In genomic region chr14:31435930-31436693, GRCm38 (mm10) we compare ENCODE assay signal across 8 mouse cellular contexts. TPM values are rescaled to one million over a fixed set of nuclear protein-coding genes. Genes with fewer than 3 reads are reported as not detected.
DNase-seq lines count a peak whose midpoint lies in the region; ATAC-seq and TF ChIP-seq lines count a peak whose summit lies in the region.

Gene Sh3bp5 (minus strand): TSS chr14:31436078.

- DNase-seq in MEL-GATA-1-ER (ENCODE audit: extremely low read depth, low read depth), result peak; percentile 54
- DNase-seq in cerebellum, adult 2 months, result peak; percentile 96 to 99
- DNase-seq in forebrain, postnatal 0 days, result peak; percentile 93
- peak; percentile 97 to 98 for DNase-seq in heart, postnatal 36 days
- peak; percentile 86 to 96 for DNase-seq in layer of hippocampus, adult 18-20 months (ENCODE audit: low spot score in 2 of 2)
- DNase-seq in lung, adult 18-20 months, result peak; percentile 92
- peak; percentile 95 for DNase-seq in testis, postnatal 10 days (ENCODE audit: low spot score)

- TF ChIP-seq POLR2A in cerebellum, adult 2 months (IDR thresholded peaks at IDR 0.05; ENCODE audit: borderline replicate concordance, insufficient read depth, low read length), result peak; percentile 74

- H3K27ac ChIP-seq in cerebellum, adult 2 months (ENCODE audit: insufficient read depth, low read length), result peak within 1 kb of the TSS; percentile 91
- H3K27ac ChIP-seq in forebrain, postnatal 0 days (ENCODE audit: low read depth, low read length), result peak within 1 kb of the TSS; percentile 94
- H3K27ac ChIP-seq in neural tube, embryonic 14.5 days (ENCODE audit: low read depth, low read length), result peak within 1 kb of the TSS; percentile 88

- peaks cover 9% of the 10 kb centered on the region; the same call in 1 of the 2 replicates for H3K36me3 ChIP-seq in forebrain, postnatal 0 days (ENCODE audit: insufficient read depth)
- H3K36me3 ChIP-seq in neural tube, embryonic 14.5 days (ENCODE audit: control insufficient read depth, insufficient read depth, low read length), result peaks cover 6% of the 10 kb centered on the region; the same call in 1 of the 2 replicates

- intact Hi-C loops in heart, postnatal 36 days (cut with DNase I), result loop anchor here (1.0 to 2.0 kb wide), 3 partner anchors 27 to 50 kb away; no protein-coding TSS in a partner anchor

- H3K4me1 ChIP-seq in cerebellum, adult 2 months (ENCODE audit: control insufficient read depth, insufficient read depth, low read length), result peaks cover 15% of the 10 kb centered on the region
- H3K4me1 ChIP-seq in forebrain, postnatal 0 days (ENCODE audit: insufficient read depth), result peaks cover 14% of the 10 kb centered on the region; the same call in 1 of the 2 replicates
- H3K4me1 ChIP-seq in neural tube, embryonic 14.5 days (ENCODE audit: control insufficient read depth, insufficient read depth, low read length), result peaks cover 22% of the 10 kb centered on the region; the same call in 1 of the 2 replicates

- no peaks in the 10 kb centered on the region for H3K27me3 ChIP-seq in cerebellum, adult 2 months (ENCODE audit: control insufficient read depth, insufficient read depth, low read length)
- H3K27me3 ChIP-seq in forebrain, postnatal 0 days (ENCODE audit: insufficient read depth, low read length), result no peaks in the 10 kb centered on the region
- no peaks in the 10 kb centered on the region for H3K27me3 ChIP-seq in neural tube, embryonic 14.5 days (ENCODE audit: control insufficient read depth, insufficient read depth, low read length)

- peak within 1 kb of the TSS; percentile 66 for H3K4me2 ChIP-seq in forebrain, postnatal 0 days (ENCODE audit: low read depth)
- peak within 1 kb of the TSS; percentile 55 for H3K4me2 ChIP-seq in neural tube, embryonic 14.5 days (ENCODE audit: low read depth, low read length)

- peak; percentile 95 for ATAC-seq in forebrain, postnatal 0 days
- peak; percentile 96 for ATAC-seq in neural tube, embryonic 14.5 days (ENCODE audit: low read depth)

- H3K4me3 ChIP-seq in cerebellum, adult 2 months (replicated peaks; ENCODE audit: insufficient read depth, low read depth, low read length), result peak within 1 kb of the TSS; percentile 78
- peak within 1 kb of the TSS; percentile 78 for H3K4me3 ChIP-seq in forebrain, postnatal 0 days (ENCODE audit: low read depth, low read length)
- peak within 1 kb of the TSS; percentile 54 for H3K4me3 ChIP-seq in neural tube, embryonic 14.5 days (ENCODE audit: low read depth, low read length)

- peak within 1 kb of the TSS; percentile 97 for H3K9ac ChIP-seq in forebrain, postnatal 0 days
- peak within 1 kb of the TSS; percentile 94 for H3K9ac ChIP-seq in neural tube, embryonic 14.5 days (replicated peaks; ENCODE audit: low read depth, low read length)

- 5% methylated on average over 49 of the region's 49 CpGs for WGBS in cerebellum, adult 2 months
- WGBS in forebrain, postnatal 0 days, result 9% methylated on average over 48 of the region's 49 CpGs
- 8% methylated on average over 49 of the region's 49 CpGs for WGBS in neural tube, embryonic 14.5 days

- peak; percentile 71 for TF ChIP-seq CTCF in cerebellum, adult 2 months (IDR thresholded peaks at IDR 0.05; ENCODE audit: borderline replicate concordance, insufficient read depth, low read depth, low read length)
- peak; percentile 98 for TF ChIP-seq CTCF in forebrain, postnatal 0 days (IDR thresholded peaks at IDR 0.05; ENCODE audit: low read depth)

- H3K9me3 ChIP-seq in forebrain, postnatal 0 days (ENCODE audit: low read length), result no peaks in the 10 kb centered on the region
- no peaks in the 10 kb centered on the region for H3K9me3 ChIP-seq in neural tube, embryonic 14.5 days (ENCODE audit: control insufficient read depth, low read length)

RNA-seq across cellular contexts. Expression of gene Sh3bp5, which starts in this region (rescaled TPM):
- 72.9 and 77.1 TPM in 2 replicates for polyA plus RNA-seq in cerebellum, adult 2 months (2012; rRNA removed)
- total RNA-seq in forebrain, postnatal 0 days (2014; rRNA removed), result 58.2 and 67.9 TPM in 2 replicates
- 132 and 165 TPM in 2 replicates for polyA plus RNA-seq in forebrain, postnatal 0 days (2015; fragmentation: Nextera tagmentation; extraction: Ambion mirVana)
- total RNA-seq in heart, postnatal 36 days (2021), result 10 to 100 TPM; 56.4 to 60.6 TPM
- total RNA-seq in layer of hippocampus, adult 18-20 months (2021), result 100 to 1,000 TPM; 158 to 165 TPM
- polyA plus RNA-seq in neural tube, embryonic 14.5 days (2014; fragmentation: Nextera tagmentation; extraction: Ambion mirVana), result 58.1 and 104 TPM in 2 replicates

Comparison
In these comparisons a context has a peak if more than half of its experiments do, and no peak if none do; other contexts are left out.
1. Peak in every context shown above with its lines: DNase-seq, ATAC-seq, H3K4me3 ChIP-seq and H3K27ac ChIP-seq.